Mouse (Mus musculus) CD4-positive naive resting alpha-beta T cell, adult 57 days (primary cell): ENCODE data around the gene Slfn9. TPM values are rescaled to one million over a fixed set of nuclear protein-coding genes. Genes with fewer than 3 reads are reported as not detected.

Experiments
- total RNA-seq: library from RNA; stranded (reverse); gene quantifications from one replicate; pipeline ENCODE4 v1.2.4, GENCODE M21; 2023

Gene Slfn9
- 17.7 TPM for total RNA-seq

GRCm38 (mm10) chr11:82991469-82992166 is at the start of gene Slfn9:
Slfn9 (minus strand) TSS chr11:82991830.

GRCm38 (mm10) chr11:83020621-83021020 is 29.0 kb upstream of the Slfn9 start, which contains the start of gene Slfn8:
Slfn8 (minus strand) TSS chr11:83020810.

GRCm38 (mm10) chr11:82950736-82951481 is 40.7 kb downstream of the Slfn9 start, which contains the start of gene Slfn5:
Slfn5 (plus strand) TSS chr11:82951349.

Other genes with a start within 250 kb of the Slfn9 start
- gene Cct6b, start 227.5 kb downstream of the Slfn9 start, total RNA-seq = 0.62 TPM
- 40.3 TPM for gene Zfp830, start 227.5 kb downstream of the Slfn9 start, total RNA-seq
- gene Lig3, start 210.7 kb downstream of the Slfn9 start, total RNA-seq = 34.2 TPM
- 19.4 TPM for gene Rffl, start 120.6 kb downstream of the Slfn9 start, total RNA-seq
- gene Rad51d, start 101.2 kb downstream of the Slfn9 start, total RNA-seq = 20.8 TPM
- not detected for gene Fndc8, start 99.7 kb downstream of the Slfn9 start, total RNA-seq
- 109 TPM for gene Nle1, start 83.4 kb downstream of the Slfn9 start, total RNA-seq
- gene Unc45b, start 81.3 kb downstream of the Slfn9 start, total RNA-seq = not detected
- gene Slfn5, start 40.5 kb downstream of the Slfn9 start, total RNA-seq = 71.1 TPM
- 43.8 TPM for gene Slfn8, start 29.0 kb upstream of the Slfn9 start, total RNA-seq
- 186 TPM for gene Slfn2, start 73.3 kb upstream of the Slfn9 start, total RNA-seq
- gene Slfn1, start 125.0 kb upstream of the Slfn9 start, total RNA-seq = 144 TPM
- gene Slfn4, start 183.4 kb upstream of the Slfn9 start, total RNA-seq = 1.7 TPM
- gene Slfn3, start 199.5 kb upstream of the Slfn9 start, total RNA-seq = 7.7 TPM